Mouse (Mus musculus) heart, postnatal 10 days (tissue): ENCODE measurements around the gene Nup107. TPM values are rescaled to one million over a fixed set of nuclear protein-coding genes. Genes with fewer than 3 reads are reported as not detected.
"Not testable (repeated sequence)": the region's sequence is repeated elsewhere in the genome, so short reads cannot be mapped to it uniquely, and the experiment has no call there.

Source experiments
- DNase-seq, 2 experiments: peaks; one replicate each; pipeline ENCODE4 v3.0.0; 2021
- intact Hi-C: fragments of 180-260 bp; cut with DNase I; formaldehyde crosslinking; loops from one replicate; pipeline ENCODE4 v1.15.1; 2025
- total RNA-seq, 2 experiments: library from RNA; stranded (reverse); gene quantifications; 2 replicates each; pipeline ENCODE4 v1.2.3; 2021

Gene Nup107
- total RNA-seq, 2 experiments from 2014 or later = 14.5 to 14.7 TPM

DNA sequence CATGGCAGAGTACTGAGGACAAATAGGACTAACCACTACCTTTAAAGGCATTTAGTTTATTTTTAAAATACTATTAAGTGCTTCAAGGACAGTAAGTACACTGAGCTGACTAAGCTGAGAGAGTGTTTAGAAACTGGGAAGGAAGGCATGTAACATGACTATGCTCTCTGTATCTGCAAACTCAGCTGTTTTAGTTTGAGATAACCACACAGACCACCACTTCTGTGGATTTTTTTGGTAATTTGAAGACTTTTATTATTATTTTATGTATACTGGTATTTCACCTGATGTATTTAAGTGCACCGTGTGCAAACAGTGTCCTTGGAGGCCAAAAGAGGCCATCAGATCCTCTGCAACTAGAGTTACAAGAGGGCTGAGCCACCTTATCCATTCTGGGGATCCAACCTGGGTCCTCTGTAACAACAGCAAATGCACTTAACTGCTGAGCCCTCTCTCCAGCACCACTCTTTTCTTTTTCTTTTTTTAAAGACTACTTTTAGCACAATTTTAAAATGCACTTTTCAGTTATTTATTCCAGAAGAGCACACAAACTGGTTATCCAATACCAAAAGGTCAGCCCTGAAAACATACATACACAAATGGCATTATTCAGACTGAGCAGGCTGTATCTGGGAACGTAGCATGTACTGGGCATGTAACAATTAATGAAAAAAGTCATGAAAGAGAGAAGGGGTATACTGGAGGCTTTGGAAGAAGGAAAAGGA is 85.2 kb downstream of the Nup107 start:
- DNase-seq = no peak
- intact Hi-C loops = loop anchor here (5.0 kb wide), 1 partner anchor 485 kb away; the partner anchor contains the start of gene Yeats4

DNA sequence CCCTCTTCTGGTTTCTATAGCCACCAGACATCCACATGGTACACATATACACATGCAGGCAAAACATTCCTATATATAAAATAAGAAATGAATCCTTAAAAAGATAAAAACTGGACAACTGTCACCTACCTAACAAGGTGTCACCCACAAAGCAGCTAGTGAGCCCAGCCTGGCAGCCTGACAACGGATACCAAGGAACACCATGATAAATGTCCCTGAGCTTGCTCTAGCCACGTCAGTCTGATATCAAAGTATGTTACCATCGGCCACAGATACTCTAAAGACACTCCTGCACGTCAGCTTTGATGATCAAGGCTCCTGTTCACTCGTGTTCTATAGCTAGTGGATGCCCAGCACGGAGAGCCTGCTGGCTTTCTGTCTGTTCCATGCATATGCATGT is 86.1 kb downstream of the Nup107 start:
- intact Hi-C loops = loop anchor here (5.0 kb wide), 1 partner anchor 484 kb away; the partner anchor contains the start of gene Yeats4
- DNase-seq = peak in 1 of 2 experiments; percentile 16

DNA sequence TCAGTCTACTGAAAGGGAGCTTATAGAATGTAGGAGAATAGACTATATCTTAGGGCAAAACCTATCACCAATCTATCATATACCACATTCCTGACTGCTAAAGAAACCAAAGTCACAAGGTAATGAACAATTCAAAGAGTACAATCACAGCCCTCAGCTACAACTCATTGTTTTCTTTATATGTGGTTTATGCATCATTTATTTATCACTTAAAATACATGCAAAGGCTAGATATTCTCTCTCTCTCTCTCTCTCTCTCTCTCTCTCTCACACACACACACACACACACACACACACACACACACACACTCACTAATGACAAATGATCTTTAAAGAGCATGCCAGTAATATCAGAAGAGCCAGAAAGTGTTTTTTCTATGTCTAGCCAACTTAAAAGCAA is 86.7 kb downstream of the Nup107 start:
- intact Hi-C loops = loop anchor here (5.0 kb wide), 1 partner anchor 484 kb away; the partner anchor contains the start of gene Yeats4
- no peak for DNase-seq

DNA sequence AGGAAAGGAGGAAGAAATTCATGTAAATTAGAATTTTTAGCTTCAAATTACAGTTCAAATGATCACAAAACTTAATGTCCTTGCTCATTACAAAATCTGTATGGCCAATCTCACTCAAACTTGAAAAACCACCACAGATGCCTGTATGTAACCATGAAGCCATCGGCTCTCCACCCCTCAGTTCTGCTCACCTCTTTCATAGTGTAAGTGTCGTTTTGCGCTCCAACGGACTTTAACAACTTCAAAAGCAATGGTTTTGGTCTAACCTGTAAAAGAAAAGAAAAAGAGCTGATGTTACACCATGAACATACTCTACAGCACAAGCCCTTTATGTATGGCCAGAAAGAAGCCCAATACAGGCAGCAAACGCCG is 87.6 kb downstream of the Nup107 start:
- no peak for DNase-seq
- intact Hi-C loops = loop anchor here (5.0 kb wide), 1 partner anchor 483 kb away; the partner anchor contains the start of gene Yeats4

GRCm38 (mm10) chr10:117704314-117704963 is 88.1 kb downstream of the Nup107 start:
- DNase-seq, intact Hi-C loops: not testable (repeated sequence)

DNA sequence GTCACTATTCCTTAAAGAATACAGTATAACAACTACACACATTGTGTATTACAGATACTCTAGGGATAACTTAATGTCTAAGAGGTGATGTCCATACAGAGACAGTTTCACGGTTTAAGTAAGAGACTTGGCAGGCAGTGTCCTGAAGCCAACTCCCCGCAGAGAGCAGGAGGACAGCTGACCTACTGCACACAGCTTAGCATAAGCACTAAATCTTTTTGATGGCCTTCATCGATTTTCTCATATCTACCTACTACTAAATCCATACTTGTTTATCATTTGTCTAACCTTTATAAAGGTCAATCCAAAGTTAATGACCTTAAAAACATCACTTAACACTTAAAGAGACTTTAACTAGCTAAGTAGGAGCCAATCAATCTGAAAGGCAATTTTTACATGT is 89.0 kb downstream of the Nup107 start:
- DNase-seq = no peak
- intact Hi-C loops = no loop called here

- DNase-seq = no peak
- intact Hi-C loops = no loop called here
These were observed 90.3 kb downstream of the Nup107 start for GRCm38 (mm10) chr10:117702024-117702833.

DNA sequence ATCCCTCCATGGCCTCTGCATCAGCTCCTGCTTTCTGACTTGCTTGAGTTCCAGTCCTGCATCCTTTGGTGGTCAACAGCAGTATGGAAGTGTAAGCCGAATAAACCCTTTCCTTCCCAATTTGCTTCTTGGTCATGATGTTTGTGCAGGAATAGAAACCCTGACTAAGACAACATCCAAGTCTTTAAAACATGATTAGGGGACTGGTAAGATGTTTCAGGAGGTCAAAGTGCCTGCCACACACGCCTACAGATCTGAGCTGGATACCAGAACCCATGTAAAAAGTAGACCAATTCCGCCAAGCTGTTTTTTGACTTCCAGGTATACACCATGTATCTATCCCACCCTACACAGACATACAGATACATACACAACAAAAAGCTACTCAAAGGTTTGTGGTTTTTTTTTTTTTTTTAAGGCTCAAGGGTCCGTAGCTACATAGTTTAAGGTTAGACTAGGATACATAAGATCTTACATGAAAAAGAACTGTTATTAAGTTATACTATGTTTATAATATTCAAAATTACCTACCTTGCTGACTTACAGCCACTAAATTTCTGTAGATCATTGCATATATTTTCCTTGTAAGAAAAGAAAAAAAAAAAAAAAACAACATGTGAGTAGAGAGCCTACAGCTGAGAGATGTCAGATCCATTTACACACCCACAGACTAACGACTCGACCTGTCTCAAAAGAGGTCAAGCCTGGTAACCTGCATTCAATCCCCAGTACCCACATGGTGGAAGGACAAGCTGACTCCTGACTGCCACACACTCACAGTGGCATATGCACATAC is 91.3 kb downstream of the Nup107 start:
- intact Hi-C loops = no loop called here
- no peak for DNase-seq

Other genes starting within 250 kb of the Nup107 start
- gene Cpm, start 163.2 kb downstream of the Nup107 start, total RNA-seq = 1 to 10 TPM; 5.7 to 5.9 TPM
- gene Mdm2, start 81.9 kb downstream of the Nup107 start, total RNA-seq = 10 to 100 TPM; 48.4 to 51.8 TPM
- 1 to 10 TPM; 7.4 to 8.5 TPM for gene Slc35e3, start 46.3 kb downstream of the Nup107 start, total RNA-seq
- 10 to 100 TPM; 89.8 to 96.6 TPM for gene Rap1b, start 53.3 kb upstream of the Nup107 start, total RNA-seq